Mouse (Mus musculus): ENCODE data around the gene Zfp418. TPM values are rescaled to one million over a fixed set of nuclear protein-coding genes. Genes with fewer than 3 reads are reported as not detected.

Zfp418 gene
- 1 to 10 TPM; 3.0 to 3.5 TPM for total RNA-seq (2023)

DNA sequence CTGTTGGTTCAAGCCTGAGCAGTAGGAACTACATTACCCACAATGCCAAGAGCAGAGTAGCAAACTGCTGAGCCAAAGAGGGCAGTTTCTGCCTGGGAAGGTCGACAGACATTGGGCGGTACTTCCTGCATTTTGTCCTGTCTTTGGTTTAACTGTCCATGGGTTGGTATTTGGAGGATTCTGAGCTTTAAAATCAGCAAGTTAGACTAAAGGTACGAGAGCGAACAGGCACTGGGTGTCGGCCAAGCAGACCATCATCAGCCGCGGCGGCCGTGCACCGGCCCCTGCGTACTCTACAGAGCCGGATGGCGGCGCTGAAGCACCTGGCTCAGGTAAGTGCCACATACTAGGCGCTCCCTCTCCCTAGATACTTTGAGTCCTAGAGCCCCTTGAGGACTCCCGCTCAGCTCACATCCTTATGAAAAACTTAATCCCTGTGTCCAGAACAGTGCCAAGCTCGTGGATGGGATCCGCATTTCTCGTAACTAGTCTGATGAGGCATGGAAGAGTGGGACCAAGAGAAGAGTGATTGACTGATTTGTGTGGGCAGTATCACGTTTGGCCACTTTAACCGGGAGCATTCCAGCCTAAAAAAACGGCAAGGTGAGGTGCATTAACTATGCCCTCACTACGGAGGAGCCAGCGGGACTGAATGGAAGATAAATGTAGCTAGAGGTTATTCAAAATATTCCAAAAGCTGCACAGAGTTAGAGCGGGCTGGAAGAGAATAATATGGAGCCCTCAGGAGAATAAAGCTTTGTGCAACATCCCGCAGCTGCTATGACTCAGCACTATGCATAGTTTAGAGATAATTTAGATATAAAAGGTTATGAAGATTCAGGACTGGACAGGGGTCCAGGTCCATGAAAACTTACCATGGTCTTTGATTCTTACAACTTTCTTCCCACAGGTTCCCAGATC lies at the start of gene Zfp418:
Gene Zfp418, plus strand, starts transcription at position 104 of the 921 bp plus-strand sequence.

DNA sequence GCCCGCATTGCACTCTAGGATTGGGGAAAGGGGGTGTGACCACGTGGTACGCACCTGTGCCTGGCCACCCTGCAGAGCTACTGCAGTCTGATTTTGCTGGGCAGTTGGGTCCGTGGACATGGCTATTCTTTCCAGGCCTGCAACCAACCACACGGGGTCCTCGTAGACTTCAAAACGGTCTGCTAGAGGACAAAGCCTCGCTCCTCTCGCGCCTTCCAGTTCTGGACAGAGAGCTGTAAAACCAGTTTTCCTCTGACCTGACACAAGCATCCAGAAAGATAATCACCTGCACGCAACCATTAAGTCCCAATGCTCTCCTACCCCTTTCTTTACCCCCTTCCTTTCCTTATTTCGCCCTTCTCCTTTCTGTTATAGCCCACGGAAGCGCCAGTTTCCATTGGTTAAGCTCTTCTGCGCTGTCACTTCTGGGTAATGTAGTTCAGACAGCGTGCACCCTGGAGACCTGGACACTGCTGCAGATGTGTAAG lies 34.7 kb upstream of the Zfp418 start, which contains the start of gene Zfp773:
Gene Zfp773, minus strand, starts transcription at position 377 of the 488 bp plus-strand sequence.

DNA sequence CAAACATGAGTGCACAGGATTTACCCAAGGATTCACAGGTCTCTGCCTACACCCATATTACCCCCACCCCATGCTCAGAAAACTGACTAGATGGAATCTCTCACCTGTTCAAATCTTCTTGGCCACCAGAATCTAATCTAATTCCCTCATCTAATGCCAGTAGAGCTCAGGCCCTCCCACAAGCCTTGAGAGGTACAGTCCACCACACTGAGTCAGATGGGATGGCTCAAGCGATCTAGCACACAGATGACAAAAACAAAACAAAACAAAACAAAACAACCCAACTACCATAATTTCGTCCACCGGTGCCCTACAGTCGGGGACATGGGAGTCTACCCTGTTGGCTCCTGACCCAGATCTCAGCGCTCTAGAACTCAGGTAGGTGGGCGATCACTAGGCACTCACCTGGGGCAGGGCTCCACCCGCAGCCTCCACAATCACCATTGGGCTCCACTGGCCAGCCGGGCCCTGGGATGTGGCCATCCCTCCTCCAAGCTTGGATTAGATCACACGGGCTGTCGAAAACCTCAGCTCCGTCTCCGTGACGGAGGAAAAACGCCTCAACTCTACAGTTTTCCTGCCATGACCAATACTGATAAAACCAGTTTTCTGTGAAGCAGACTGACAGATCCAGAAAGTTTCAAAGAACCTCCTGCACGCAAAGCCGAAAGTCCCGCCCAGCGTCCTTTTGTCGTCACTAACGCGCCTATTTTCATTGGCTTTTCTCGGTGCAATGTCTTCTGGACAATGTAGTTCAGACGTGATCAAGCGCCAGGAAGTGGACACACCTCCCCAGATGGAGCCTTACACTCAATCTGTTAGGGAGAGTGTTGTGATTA lies 38.4 kb downstream of the Zfp418 start, which contains the start of gene Zfp772:
Gene Zfp772, minus strand, starts transcription at position 686 of the 839 bp plus-strand sequence.

Other genes with a start within 250 kb of the Zfp418 start
- not detected for gene Aurkc, start 176.0 kb upstream of the Zfp418 start, total RNA-seq (2023)
- 10 to 100 TPM; 21.4 to 24.6 TPM for gene Zfp954, start 49.8 kb upstream of the Zfp418 start, total RNA-seq (2023)
- gene Zfp773, start 34.6 kb upstream of the Zfp418 start, total RNA-seq (2023) = 1 to 10 TPM; 1.3 to 2.6 TPM
- gene Zfp772, start 38.7 kb downstream of the Zfp418 start, total RNA-seq (2023) = 1 to 10 TPM; 3.3 to 3.9 TPM
- not detected for gene Vmn2r29, start 76.0 kb downstream of the Zfp418 start, total RNA-seq (2023)
- gene Gm45844, start 107.0 kb downstream of the Zfp418 start, total RNA-seq (2023) = under 1 TPM; 0.27 to 0.93 TPM
- 10 to 100 TPM; 51.8 to 53.7 TPM for gene Clcn4, start 129.5 kb downstream of the Zfp418 start, total RNA-seq (2023)
- not detected for gene Vmn2r30, start 166.3 kb downstream of the Zfp418 start, total RNA-seq (2023)
- not detected for gene Gm45783, start 203.2 kb downstream of the Zfp418 start, total RNA-seq (2023)
- not detected for gene Vmn2r31, start 228.4 kb downstream of the Zfp418 start, total RNA-seq (2023)

Measured in B cell, adult 67 days (primary cell).